Mouse (Mus musculus) adrenal gland, adult (tissue): Measurements from ENCODE around the gene Zfp281.

Experiments used
- DNase-seq, 2 experiments: peaks; one replicate each; pipeline ENCODE4 v3.0.0; 2022 to 2023; ENCODE audit warnings: low spot score in 1 of 2; ENCODE audit not compliant: inconsistent age in 2 of 2

Zfp281 gene

GRCm38 (mm10) chr1:136654385-136654784 lies 29.7 kb downstream of the Zfp281 start:
- DNase-seq, result peak in 1 of 2 experiments; percentile 66

- DNase-seq, result peak; percentile 35 to 76
Measured at GRCm38 (mm10) chr1:136656619-136657018, 31.9 kb downstream of the Zfp281 start.

GRCm38 (mm10) chr1:136658456-136659227 lies 33.9 kb downstream of the Zfp281 start:
- peak in 1 of 2 experiments; percentile 77 for DNase-seq

- peak in 1 of 2 experiments; percentile 68 for DNase-seq
Measured at GRCm38 (mm10) chr1:136659337-136659736, 34.6 kb downstream of the Zfp281 start.

DNA sequence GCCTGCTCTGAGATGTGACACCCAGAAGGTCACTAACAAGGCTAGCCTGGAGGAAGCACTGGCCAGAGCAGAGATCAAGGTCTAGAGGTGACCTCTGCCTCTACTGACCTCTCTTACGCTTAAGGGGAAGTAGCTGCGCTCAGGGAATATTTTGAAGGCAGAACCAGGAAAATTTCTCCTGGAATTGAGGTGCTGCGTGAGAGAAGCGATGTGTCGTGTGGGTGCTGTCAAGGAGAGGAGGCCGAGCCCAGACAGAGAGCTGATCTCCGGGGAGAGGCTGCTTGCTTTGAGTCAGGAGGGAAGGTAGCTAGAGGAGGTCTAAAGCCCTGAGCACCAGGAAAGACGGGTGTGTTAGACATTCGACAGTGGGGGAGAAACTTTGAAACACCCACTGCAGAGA lies 35.2 kb downstream of the Zfp281 start:
- DNase-seq, result peak in 1 of 2 experiments; percentile 80

DNA sequence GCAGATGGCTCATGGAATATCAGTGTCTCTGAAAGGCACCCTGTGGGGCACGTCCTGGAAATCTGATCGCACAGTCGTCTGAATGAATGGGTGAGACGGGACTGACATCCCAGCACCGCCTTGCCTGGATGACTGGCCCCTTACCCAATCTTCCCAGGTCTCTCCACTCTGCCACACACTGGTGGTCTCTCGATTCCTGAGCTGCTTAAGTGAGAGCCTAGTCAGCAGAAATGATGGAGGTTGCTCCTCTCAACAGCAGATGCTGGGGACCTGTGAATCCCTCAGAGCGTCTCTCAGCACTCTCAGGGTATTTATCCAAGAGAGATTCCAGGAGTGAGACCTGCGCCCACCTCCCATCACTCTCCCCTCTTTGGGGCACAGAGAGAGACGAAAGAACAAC lies 36.8 kb downstream of the Zfp281 start:
- DNase-seq, result no peak

DNA sequence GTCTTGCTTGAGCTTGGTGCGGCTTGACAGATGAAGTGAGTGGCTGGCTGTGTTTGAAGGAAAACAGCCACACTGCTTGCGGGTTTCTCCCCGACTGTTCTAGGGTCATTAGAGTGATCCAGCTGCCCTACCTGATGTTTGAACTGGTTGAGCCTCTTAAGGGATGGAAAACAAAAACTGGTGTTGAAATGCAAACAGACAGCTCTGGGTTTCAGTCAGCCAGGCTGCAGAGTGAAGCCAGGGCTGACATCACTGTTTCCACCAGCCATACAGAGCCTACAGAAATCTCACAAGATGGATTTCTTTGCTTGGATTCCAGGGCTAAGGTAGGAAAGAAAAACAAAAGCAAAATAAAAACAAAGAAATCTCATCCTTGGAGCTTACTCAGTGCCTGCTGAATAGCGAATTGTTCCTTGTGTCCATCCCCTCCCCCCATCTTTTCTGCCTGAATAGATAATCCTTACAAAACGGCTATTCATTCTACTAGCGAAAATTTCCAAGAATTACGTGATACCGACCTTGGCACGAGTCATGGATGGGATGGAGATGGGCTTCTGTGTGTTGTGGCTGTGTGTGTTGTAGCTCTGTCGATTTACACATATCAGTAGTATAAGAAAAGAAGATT lies 37.4 kb downstream of the Zfp281 start:
- peak in 1 of 2 experiments; percentile 60 for DNase-seq

DNA sequence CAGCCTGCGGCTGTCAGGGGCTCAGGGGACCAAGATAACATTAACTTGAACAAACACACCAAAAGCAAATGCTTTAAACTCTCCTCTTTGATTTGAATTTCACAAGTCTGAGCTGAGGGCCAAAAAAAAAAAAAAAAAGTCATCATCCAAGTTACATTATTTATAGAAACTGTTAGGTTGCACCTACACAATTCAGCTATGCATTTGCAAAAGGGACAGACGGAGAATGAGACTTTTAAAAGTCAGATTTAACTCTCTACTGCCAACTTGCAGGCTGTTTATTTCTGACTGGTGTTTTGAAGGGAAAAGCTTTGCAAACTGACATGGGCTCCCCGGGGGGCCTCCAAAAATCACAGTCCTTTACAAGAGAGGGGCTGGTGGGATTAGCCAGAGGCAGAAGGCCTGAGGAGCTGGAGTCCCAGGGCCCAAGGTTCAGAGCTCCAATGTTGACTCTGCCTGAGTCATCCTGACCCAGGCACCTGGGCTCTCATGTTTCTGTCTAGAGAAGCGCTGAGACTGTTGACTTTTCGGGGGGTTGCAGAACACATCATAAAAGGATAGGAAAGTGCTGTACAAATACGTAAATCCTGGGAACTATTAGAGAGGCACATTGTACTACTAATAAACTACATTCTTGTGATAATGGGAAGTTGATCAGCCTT lies 40.4 kb downstream of the Zfp281 start:
- DNase-seq, result no peak

- peak in 1 of 2 experiments; percentile 65 for DNase-seq
Measured at GRCm38 (mm10) chr1:136666513-136666912, 41.8 kb downstream of the Zfp281 start.

DNA sequence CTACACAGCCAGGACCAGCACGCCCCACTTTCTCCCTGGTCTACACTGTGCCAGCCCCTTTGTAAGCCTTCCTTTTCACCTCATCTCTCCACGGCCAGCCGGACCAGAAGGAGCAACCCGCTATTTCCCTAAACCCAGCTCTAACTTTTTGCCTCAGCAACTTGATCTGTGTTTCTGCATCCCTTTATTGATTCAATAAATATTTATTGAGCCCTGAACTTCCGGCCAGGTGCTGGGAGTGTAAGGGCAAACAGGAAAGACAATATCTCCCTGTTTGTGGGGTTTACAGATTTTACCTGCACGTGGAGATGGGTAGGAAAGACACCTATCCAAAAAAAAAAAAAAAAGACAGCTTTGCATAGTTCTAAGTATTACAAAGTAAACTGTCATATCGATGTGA lies 45.2 kb downstream of the Zfp281 start:
- DNase-seq, result no peak

DNA sequence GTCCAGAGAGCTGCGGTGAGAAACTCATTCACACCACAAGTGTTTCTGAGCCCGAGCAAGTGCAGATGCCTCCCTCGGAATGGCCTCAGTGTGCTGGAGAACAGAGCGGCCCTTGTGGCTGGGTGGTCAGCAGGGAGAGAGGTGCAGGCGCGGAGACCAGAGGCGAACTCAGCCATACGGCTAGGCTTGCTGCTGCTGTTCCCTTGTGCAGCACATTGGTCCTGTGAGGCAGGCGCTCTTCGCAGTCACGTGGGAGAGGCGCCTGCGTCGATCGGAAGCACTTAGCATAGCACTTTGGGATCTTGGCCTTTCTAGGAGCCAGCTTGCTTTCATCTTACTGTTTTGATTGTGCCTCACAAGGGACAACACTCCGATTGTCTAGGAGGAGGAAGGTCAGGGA lies 45.7 kb downstream of the Zfp281 start:
- DNase-seq, result no peak

- peak; percentile 57 to 81 for DNase-seq
Measured at GRCm38 (mm10) chr1:136671767-136672434, 47.2 kb downstream of the Zfp281 start.

GRCm38 (mm10) chr1:136672564-136672963 lies 47.9 kb downstream of the Zfp281 start:
- DNase-seq, result no peak

GRCm38 (mm10) chr1:136673293-136673692 lies 48.6 kb downstream of the Zfp281 start:
- DNase-seq, result no peak

DNA sequence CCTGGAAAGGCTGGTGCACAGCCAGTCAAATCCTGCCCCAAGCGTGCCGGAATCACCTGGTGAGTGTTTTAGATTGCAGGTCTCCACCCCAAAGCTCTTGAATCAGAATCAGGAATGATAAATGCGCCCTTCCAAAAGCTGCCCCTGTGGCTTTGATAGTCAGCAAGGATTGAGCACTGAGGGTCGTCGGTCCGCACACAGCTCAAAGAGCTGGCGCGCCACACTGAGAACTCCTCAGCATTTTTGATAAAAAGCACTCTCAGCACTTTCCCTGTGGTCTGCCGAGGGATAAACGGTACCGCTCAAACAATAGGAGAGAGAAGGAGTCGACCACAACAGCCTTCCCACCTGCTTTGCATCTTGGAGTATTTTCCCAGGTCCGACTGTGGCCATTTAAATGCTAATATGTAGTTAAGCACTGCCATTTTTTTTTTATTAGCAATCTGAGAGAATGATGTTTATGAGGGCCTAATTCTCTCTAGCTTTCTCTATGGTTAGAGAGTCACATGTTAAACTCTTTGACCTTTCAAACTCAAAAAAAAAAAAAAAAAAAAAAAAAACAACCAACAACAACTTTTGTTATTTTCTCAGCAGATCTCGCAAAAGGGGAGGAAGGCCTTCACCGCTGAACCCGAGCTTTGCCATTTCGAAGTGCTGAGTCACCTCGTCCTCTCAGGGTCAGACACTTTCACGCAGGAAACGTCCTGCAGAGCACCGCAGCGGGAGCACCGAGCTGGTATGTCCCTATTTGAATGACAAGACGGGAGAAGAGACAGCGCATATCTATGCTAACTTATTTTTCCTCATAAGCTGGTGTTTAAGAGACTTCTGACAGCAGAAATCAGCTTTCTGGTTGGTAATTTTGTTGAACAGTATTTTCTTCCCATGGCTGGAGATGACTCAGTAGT lies 50.1 kb downstream of the Zfp281 start:
- DNase-seq, result peak; percentile 79 to 89

- no peak for DNase-seq
Measured at GRCm38 (mm10) chr1:136675736-136676444, 51.2 kb downstream of the Zfp281 start.

DNA sequence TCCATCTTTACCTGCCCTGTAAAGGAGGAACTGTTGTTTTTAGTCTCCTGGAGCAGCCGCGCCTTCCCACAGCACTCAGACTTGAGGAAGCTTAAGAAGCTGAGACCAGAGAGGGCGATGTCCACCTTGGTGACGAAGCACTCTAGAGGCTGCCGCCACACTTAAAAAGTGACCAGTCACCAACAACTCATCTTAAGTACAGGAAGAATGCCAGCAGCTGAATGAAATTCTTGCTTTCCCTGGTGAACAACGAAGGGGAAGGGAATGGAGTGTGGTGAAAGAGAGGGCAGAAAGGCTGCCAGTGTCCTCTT lies 51.7 kb downstream of the Zfp281 start:
- DNase-seq, result no peak

- no peak for DNase-seq
Measured at GRCm38 (mm10) chr1:136677847-136678325, 53.2 kb downstream of the Zfp281 start.

- no peak for DNase-seq
Measured at GRCm38 (mm10) chr1:136678836-136679235, 54.1 kb downstream of the Zfp281 start.
